Mouse (Mus musculus) limb, embryonic 13.5 days (tissue): ENCODE measurements around the gene Dffb. TPM values are rescaled to one million over a fixed set of nuclear protein-coding genes. Genes with fewer than 3 reads are reported as not detected.

ENCODE experiments used
- ATAC-seq: fragments of 200-750 bp; cut with Nextera tagmentation; 2 replicates; pipeline ENCODE4 v1.8.0; 2017; ENCODE audit warnings: low read depth, moderate number of reproducible peaks, moderate TSS enrichment; ENCODE audit not compliant: low FRiP score
- H3K27ac ChIP-seq: fragments of 300-500 bp; sonication (generic); 2 replicates; pipeline ENCODE4 v1.5.1; 2015; ENCODE audit warnings: inconsistent platforms, mild to moderate bottlenecking, moderate library complexity
- H3K27me3 ChIP-seq: fragments of 300-500 bp; sonication (generic); 2 replicates; pipeline ENCODE4 v1.6.1; 2015; ENCODE audit warnings: mild to moderate bottlenecking, inconsistent platforms
- H3K36me3 ChIP-seq: fragments of 300-500 bp; sonication (generic); 2 replicates; pipeline ENCODE4 v1.6.1; 2015; ENCODE audit warnings: inconsistent platforms, mild to moderate bottlenecking, moderate library complexity
- H3K4me1 ChIP-seq: fragments of 300-500 bp; sonication (generic); 2 replicates; pipeline ENCODE4 v1.6.1; 2015; ENCODE audit warnings: inconsistent platforms
- H3K4me2 ChIP-seq: fragments of 300-500 bp; sonication (generic); replicated peaks from 2 replicates; pipeline ENCODE4 v1.6.1; 2015; ENCODE audit warnings: inconsistent platforms, mild to moderate bottlenecking, moderate library complexity
- H3K4me3 ChIP-seq: fragments of 300-500 bp; sonication (generic); 2 replicates; pipeline ENCODE4 v1.5.1; 2015; ENCODE audit warnings: moderate library complexity, mild to moderate bottlenecking, inconsistent platforms
- H3K9ac ChIP-seq: fragments of 300-500 bp; sonication (generic); 2 replicates; pipeline ENCODE4 v1.6.1; 2015; ENCODE audit warnings: mild to moderate bottlenecking, inconsistent platforms
- H3K9me3 ChIP-seq: fragments of 300-500 bp; sonication (generic); 2 replicates; pipeline ENCODE4 v1.6.1; 2016; ENCODE audit warnings: inconsistent platforms
- WGBS: fragments of 180-500 bp; shearing (Covaris S2); methylation state at CpG from one replicate; pipeline ENCODE4 v1.1.7; 2015; 5-methylcytosine and 5-hydroxymethylcytosine counted together
- polyA plus RNA-seq: library from polyadenylated mRNA; unstranded; fragments of >200 nt; fragmentation: Nextera tagmentation; extraction: Ambion mirVana; gene quantifications from 2 replicates; pipeline ENCODE4 v1.2.1, GENCODE M21; 2015

The Dffb gene
- polyA plus RNA-seq: 13.8 and 15.1 TPM in 2 replicates

DNA sequence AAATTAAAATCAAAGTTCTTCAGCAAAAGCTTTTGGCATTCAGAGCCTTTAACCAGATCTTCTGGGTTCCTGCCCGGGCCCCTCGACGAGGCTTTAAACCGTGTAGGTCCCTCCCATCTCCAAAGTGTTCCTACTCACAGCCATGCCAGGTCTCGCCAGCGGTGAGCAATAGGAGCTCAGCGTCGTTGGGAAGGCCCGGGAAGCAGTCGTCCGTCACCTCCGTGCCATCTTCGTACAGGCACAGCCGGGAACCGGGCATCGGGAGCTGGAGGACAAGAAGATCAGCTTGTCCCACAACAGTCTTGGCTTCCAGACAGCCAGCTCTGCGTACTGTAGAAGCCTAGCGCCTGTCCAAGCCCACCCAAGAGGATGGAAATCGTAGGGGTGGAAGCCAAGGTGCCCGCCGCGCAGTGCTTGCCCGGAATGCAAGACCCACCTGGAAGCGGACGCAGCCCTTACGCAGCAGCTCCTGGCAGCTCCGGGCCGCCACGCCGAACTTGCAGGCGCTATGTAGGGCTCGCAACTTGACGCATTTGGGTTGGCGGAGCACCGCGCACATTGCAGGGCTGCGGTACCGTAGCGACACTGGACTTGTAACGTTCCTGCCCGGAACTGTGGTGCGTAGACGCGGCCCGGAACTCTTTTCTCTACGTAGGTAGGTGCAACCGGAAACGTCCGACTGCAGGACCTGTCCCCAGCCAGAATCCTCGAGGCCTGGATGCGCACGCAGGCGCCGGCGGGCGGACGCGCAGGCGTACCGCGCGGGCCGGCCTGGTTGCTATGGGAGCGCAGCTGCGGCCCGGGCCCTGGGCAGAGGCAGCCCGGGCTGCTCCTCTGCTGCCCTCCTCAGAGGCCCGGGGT is at the start of gene Dffb, which contains the start of gene Cep104:
Gene Dffb (minus strand): TSS at position 696 of the 861 bp plus-strand sequence.
Gene Cep104 (plus strand): TSS at position 764 of the 861 bp plus-strand sequence.
- peak; percentile 97 for ATAC-seq
- peak within 1 kb of the TSS; percentile 10; the same call in 1 of the 2 replicates for H3K27ac ChIP-seq

DNA sequence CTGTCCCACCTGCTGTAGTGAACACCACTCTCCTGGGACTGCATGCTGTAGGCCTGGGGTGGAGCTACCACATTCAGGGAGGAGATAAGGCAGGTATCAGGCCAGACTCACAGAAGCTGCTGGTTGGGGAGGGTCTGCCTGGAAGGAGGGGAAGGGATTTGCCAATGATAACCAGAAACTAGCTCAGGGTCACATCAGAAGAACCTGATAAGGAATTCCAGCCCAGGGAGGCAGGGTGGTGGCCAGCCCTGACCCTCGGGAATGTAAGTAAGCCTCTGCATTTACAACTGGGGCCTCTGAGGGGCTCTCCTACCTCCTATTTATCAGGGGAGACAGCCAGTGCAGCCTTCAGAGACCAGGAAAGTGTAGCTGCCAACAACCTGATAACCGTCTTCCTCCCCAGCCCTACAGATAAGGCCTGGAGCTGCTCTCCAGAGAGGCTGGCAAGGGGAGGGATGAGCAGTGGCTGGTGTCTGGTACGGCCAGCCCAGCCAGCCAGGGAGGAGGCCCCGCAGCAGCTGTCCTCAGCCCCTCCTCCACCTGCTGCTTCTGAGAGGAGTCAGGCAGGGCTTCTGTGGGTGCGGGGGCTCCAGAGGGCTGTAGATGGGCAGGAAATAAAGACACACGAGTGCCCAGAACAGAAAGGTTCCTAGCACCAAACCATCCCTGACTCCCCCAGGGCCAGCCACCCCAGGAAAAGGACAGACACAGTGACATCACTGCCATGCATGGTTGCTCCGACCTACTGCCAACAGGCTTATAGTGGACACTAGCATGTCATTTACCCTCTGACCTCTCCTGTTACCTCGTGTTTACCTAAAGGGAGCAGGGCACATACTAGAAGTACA is 49.1 kb upstream of the Dffb start:
- Histone ChIP-seq H3K27ac (no peak overlapping the region), H3K4me2 (peak overlapping the region; percentile 73; the same call in 1 of the 2 replicates), H3K9ac (no peak overlapping the region), H3K9me3 (no peaks in the 10 kb centered on the region), H3K4me1 (peaks cover 15% of the 10 kb centered on the region), H3K36me3 (peaks cover 33% of the 10 kb centered on the region), H3K4me3 (no peak overlapping the region), H3K27me3 (peaks cover 52% of the 10 kb centered on the region)
- no peak; the same call in 1 of the 2 replicates for ATAC-seq
- 16% methylated on average over 8 of the region's 8 CpGs for WGBS

More for the DNA sequence above, at the start of gene Dffb, which contains the start of gene Cep104:
- Histone ChIP-seq H3K4me3 (peak within 1 kb of the TSS; percentile 95), H3K27me3 (no peaks in the 10 kb centered on the region), H3K9me3 (no peaks in the 10 kb centered on the region), H3K9ac (peak within 1 kb of the TSS; percentile 91), H3K36me3 (peaks cover 36% of the 10 kb centered on the region), H3K4me2 (peak within 1 kb of the TSS; percentile 95), H3K4me1 (peaks cover 14% of the 10 kb centered on the region)
- 1% methylated on average over 68 of the region's 68 CpGs for WGBS

DNA sequence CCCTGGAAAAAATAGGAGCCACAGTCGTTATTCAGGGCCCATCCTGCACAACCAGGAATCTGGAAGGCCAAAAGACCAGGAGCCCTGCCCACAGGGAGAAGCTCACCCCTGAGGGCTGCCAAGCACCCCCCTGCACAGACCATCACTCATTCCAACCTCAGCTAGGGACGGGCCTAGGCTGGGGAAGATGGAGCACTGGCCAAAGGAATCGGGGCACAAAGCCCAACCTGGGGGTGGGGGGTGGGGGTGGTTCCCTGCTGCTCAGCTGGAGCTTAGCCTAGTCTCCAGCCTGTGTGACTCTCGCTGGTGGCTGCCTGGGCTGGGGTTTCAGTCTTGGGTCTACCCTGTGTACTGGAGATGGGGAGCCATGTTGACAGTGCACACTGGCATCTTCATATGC is 47.9 kb upstream of the Dffb start:
- no peak for ATAC-seq
- Histone ChIP-seq H3K4me1 (peaks cover 15% of the 10 kb centered on the region), H3K4me3 (no peak overlapping the region), H3K9ac (no peak overlapping the region), H3K4me2 (no peak overlapping the region), H3K36me3 (peaks cover 44% of the 10 kb centered on the region), H3K27ac (no peak overlapping the region), H3K27me3 (peaks cover 50% of the 10 kb centered on the region), H3K9me3 (no peaks in the 10 kb centered on the region)
- WGBS: 38% methylated on average over 4 of the region's 4 CpGs

DNA sequence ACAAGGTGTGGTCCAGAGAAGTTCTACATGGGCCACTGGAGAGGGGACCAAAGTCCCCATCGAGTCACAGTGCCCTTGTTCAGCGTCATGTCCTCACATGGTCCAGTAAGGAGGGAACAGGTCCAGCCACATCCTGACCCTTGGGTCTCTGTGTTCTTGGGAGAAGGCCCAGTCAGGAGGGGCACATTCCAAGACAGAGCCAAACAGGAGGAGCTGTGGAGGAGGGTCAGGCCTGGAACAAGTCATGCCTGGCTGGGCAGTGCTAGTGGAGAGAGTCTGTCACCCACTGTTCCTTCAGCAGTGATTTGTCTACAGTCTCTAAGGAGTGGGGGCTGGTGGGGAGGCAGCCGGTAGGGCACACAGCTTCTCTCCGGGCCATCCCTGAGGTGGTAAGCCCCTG is 47.5 kb upstream of the Dffb start:
- Histone ChIP-seq H3K36me3 (peaks cover 48% of the 10 kb centered on the region), H3K4me3 (no peak overlapping the region), H3K9me3 (no peaks in the 10 kb centered on the region), H3K9ac (no peak overlapping the region), H3K4me1 (peaks cover 15% of the 10 kb centered on the region), H3K4me2 (no peak overlapping the region), H3K27ac (no peak overlapping the region), H3K27me3 (peaks cover 45% of the 10 kb centered on the region)
- WGBS: 87% methylated on average over 4 of the region's 4 CpGs
- no peak for ATAC-seq

DNA sequence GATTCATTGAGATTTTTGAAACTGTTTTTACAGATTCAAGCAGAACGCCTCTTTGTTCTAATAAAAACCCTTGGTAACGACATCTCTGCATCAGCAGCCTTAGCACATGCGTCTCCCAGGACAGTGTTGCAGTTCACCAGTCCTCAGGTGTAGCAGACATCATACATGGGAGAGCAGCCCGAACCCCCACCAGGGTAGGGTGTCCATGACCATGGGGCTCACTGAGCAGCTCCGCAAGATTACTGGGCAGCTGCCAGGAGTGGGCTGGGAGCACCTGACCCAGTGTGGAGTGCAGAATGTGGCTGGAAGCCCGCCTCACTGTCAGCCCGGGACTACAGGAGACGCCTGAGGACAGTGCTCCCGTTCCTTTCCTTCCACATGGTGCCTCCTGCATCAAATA is 46.5 kb upstream of the Dffb start:
- peaks cover 57% of the 10 kb centered on the region for H3K36me3 ChIP-seq
- ATAC-seq: no peak
- WGBS: 83% methylated on average over 9 of the region's 9 CpGs

DNA sequence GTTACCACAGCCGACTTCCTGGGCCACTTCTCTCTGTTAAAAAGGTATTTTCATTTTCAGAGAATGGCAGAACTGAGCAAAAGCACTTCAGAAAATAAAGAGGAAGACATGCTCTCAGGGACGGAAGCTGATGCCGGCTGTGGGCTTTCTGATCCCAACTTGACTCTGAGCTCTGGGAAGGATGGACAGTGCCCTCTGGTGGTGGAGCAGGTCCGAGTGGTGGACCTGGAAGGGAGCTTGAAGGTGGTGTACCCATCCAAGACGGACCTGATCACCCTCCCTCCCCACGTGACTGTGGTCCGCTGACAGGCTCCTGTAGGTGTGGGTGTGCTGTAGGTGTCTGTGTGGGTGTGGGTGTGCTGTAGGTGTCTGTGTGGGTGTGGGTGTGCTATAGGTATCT is 44.6 kb upstream of the Dffb start:
- Histone ChIP-seq H3K27ac (no peak overlapping the region), H3K4me2 (no peak overlapping the region), H3K4me1 (no peaks in the 10 kb centered on the region), H3K27me3 (peaks cover 17% of the 10 kb centered on the region), H3K36me3 (peaks cover 76% of the 10 kb centered on the region), H3K9me3 (no peaks in the 10 kb centered on the region), H3K9ac (no peak overlapping the region), H3K4me3 (no peak overlapping the region)
- WGBS: 78% methylated on average over 7 of the region's 7 CpGs
- no peak for ATAC-seq

More for the DNA sequence above, 46.5 kb upstream of the Dffb start:
- Histone ChIP-seq H3K4me1 (peaks cover 14% of the 10 kb centered on the region), H3K4me2 (no peak overlapping the region), H3K9ac (no peak overlapping the region), H3K4me3 (no peak overlapping the region), H3K9me3 (no peaks in the 10 kb centered on the region), H3K27me3 (peaks cover 35% of the 10 kb centered on the region), H3K27ac (no peak overlapping the region)

DNA sequence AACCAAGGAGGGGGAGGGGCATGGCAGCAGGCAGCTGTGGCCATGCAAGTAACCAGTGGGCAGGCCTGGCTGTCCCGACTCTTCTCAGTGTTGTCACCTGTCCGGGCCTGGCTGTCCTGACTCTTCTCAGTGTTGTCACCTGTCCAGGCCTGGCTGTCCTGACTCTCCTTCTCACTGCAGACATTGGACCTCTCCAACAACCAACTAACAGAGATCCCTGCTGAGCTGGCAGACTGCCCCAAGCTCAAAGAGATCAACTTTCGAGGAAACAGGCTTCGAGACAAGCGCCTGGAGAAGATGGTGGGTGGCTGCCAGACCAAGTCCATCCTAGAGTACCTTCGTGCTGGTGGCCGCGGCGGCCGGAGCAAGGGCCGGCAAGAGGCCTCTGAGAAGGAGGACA is 40.5 kb upstream of the Dffb start:
- no peak overlapping the region for H3K9ac ChIP-seq
- no peaks in the 10 kb centered on the region for H3K27me3 ChIP-seq
- no peak for ATAC-seq
- H3K36me3 ChIP-seq: peaks cover 69% of the 10 kb centered on the region
- peaks cover 25% of the 10 kb centered on the region for H3K4me1 ChIP-seq
- no peak overlapping the region for H3K4me3 ChIP-seq
- no peaks in the 10 kb centered on the region for H3K9me3 ChIP-seq
- H3K27ac ChIP-seq: no peak overlapping the region
- whole genome bisulfite sequencing: 90% methylated on average over 11 of the region's 11 CpGs
- H3K4me2 ChIP-seq: no peak overlapping the region

DNA sequence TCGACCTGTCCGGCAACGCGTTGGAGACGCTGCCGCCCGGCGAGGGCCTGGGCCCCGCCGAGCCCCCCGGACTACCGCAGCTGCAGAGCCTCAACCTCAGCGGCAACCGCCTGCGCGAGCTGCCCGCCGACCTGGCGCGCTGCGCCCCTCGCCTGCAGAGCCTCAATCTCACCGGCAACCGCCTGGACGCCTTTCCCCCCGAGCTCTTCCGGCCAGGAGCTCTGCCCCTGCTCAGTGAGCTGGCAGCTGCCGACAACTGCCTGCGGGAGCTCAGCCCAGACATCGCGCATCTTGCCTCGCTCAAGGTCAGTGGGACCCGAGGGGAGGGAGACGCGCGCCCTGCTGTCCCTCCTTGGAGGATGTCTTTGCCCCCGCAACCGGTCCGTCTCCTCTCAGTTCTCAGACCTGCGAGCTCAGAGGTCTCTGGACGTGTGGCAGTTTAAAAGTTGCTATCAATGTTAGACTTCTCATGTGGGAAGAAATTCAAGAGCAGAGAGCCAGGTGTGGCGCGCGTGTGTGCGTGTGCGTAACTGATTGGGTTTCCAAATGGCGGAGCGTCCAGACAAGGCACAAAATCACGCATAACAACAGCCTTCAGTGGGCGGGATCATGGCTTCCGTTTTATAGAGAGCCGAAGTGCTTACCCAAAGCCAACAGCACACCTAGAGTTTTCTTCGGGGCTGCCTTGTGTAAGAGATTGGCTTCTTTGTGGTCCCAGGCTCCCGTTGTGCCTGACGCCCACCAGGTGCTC is 37.4 kb upstream of the Dffb start:
- peak overlapping the region; percentile 100 for H3K4me3 ChIP-seq
- peak overlapping the region; percentile 52; the same call in 1 of the 2 replicates for H3K27ac ChIP-seq
- peak overlapping the region; percentile 98 for H3K9ac ChIP-seq
- peak overlapping the region; percentile 99 for H3K4me2 ChIP-seq
- H3K9me3 ChIP-seq: no peaks in the 10 kb centered on the region
- 1% methylated on average over 55 of the region's 55 CpGs for WGBS
- peaks cover 25% of the 10 kb centered on the region for H3K4me1 ChIP-seq
- no peaks in the 10 kb centered on the region for H3K27me3 ChIP-seq
- no peak for ATAC-seq
- H3K36me3 ChIP-seq: peaks cover 40% of the 10 kb centered on the region

DNA sequence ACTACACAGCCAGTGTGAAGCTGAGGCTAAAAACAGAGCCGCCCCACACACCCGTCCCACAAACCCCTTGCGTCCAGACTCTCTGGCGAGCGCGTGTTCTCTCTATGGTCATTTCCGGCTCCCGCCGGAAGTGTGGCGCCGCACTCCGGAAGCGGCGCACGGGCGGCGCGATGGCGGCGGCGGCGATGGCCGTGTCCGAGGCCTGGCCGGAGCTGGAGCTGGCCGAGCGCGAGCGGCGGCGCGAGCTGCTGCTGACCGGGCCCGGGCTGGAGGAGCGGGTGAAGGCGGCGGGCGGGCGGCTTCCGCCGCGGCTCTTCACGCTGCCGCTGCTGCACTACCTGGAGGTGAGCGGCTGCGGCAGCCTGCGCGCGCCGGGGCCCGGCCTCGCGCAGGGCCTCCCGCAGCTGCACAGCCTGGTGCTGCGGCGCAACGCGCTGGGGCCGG is 36.7 kb upstream of the Dffb start, which contains the start of gene Lrrc47:
Gene Lrrc47 (plus strand): TSS at position 86 of the 444 bp plus-strand sequence.
- Histone ChIP-seq H3K27ac (peak within 1 kb of the TSS; percentile 52; the same call in 1 of the 2 replicates), H3K4me1 (peaks cover 25% of the 10 kb centered on the region), H3K9me3 (no peaks in the 10 kb centered on the region), H3K36me3 (peaks cover 40% of the 10 kb centered on the region), H3K9ac (peak within 1 kb of the TSS; percentile 98), H3K4me3 (peak within 1 kb of the TSS; percentile 100), H3K27me3 (no peaks in the 10 kb centered on the region), H3K4me2 (peak within 1 kb of the TSS; percentile 99)
- ATAC-seq: peak; percentile 94
- WGBS: under 1% methylated on average over 55 of the region's 59 CpGs

DNA sequence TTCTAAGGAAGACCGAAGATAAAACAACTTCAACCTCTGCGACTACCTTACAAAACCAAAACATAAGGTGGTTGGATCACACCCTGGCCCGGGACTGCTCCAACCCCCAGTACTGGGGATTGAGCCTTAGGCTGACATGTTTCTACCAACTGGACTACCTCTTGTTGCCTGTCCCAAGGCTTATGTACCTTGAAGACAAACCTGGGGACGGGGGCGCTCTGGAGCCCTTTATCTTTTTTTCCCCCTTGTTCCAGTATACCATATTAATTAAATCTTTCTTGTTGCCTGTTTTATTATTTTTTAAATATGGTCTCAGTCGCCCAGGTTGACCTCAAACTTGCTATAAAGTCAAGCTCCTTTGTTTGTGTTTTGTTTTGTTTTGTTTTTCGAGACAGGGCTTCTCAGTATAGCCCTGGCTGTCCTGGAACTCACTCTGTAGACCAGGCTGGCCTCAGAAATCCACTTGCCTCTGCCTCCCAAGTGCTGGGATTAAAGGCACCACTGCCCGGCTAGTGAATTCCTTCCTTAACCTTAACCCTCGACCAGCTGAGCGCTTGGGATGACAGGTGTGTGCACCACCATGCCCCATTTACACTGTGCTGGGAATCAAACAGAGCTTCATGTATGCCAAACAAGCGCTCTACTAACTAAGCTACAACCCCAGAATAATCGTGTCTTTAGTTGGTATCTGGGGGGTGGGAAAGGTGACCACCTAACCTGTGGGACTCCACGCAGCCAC is 36.1 kb upstream of the Dffb start:
- H3K4me3 ChIP-seq: peak overlapping the region; percentile 100
- peak overlapping the region; percentile 99 for H3K4me2 ChIP-seq
- 26% methylated on average over 13 of the region's 13 CpGs for WGBS
- H3K9me3 ChIP-seq: no peaks in the 10 kb centered on the region
- H3K27ac ChIP-seq: no peak overlapping the region
- H3K27me3 ChIP-seq: no peaks in the 10 kb centered on the region
- H3K36me3 ChIP-seq: peaks cover 40% of the 10 kb centered on the region
- H3K4me1 ChIP-seq: peaks cover 25% of the 10 kb centered on the region
- peak overlapping the region; percentile 98 for H3K9ac ChIP-seq
- ATAC-seq: peak; percentile 25; the same call in 1 of the 2 replicates

DNA sequence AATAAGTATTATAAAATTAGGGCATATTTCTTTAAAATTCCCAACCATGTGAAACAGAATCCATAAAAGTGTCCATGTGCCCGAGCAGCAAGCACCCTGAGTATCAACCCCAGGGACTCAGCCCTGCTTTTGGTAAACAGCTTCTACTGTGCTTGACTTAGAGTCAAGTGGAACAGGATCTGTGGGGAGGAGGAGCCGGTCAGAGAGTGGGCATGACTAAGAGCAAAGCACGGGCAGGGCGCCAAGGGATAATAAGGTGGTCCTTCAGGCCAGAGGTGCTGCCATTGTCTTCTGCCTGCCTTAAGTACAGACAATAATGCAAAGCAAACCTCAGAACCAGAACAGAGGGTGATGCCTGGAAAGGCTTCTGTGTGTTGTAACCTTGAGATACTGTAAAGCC is 32.8 kb upstream of the Dffb start:
- Histone ChIP-seq H3K4me3 (no peak overlapping the region), H3K9me3 (no peaks in the 10 kb centered on the region), H3K9ac (no peak overlapping the region), H3K4me2 (no peak overlapping the region), H3K36me3 (peaks cover 47% of the 10 kb centered on the region), H3K27ac (no peak overlapping the region), H3K27me3 (no peaks in the 10 kb centered on the region), H3K4me1 (peaks cover 11% of the 10 kb centered on the region)
- ATAC-seq: no peak
- 79% methylated on average over 4 of the region's 4 CpGs for WGBS
